Mouse (Mus musculus) spleen, postnatal 36 days (tissue): ENCODE data around the gene Lgals2.
"Not testable (repeated sequence)": the region's sequence is repeated elsewhere in the genome, so short reads cannot be mapped to it uniquely, and the experiment has no call there.

Source experiments
- DNase-seq, 2 experiments: peaks; one replicate each; pipeline ENCODE4 v3.0.0; 2022; ENCODE audit warnings: low spot score in 2 of 2, mixed read lengths in 1 of 2

Lgals2 gene

DNA sequence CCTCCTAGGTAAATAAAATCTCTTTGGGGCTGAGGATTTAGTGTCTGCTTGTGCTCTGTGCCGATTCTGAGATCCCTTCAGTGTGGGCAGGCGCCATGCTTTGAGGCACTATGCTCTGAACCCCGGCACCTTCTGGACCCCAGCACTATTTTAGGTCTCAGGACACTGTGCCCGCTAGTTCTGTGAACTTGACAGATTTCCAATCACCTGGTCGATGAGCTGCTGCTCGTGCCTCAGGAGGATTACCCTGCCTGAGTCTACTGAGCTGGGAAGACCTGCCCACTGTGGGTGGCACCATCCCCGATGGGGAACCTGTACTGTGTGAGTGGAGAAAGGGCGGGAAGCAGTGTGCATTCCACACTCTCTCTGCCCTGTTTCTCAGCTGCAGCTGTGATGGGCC lies 19.7 kb upstream of the Lgals2 start:
- no peak for DNase-seq

DNA sequence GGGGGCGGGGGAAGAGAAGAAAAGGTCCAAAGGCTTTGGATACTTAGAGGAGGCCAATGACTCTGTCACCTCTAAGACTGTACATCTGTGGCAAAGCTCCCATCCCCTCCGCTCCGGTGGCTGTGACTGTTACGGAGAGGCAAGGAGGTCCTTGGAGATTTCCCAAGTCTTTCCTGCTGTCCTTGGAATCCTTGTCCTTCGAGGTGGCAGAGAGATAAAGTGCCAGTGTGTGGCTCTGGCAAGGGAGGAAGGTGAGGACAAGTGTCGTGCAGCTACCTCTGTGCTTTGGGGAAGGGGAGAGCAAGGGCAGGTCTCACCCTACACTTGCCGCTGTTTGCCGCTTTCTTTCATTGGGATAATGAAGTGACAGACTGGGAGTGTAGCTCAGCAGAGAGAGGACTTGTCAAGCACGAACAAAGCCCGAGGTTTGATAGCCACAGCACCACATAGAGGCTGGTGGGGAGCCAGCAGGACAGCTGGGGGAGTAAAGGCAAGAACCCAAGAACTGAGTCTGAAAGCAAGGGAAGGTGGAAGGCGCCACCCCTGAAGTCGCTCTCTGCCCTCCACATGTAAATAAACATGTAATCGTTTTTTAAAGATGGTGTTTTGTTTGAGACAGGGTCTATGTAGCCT lies 18.6 kb upstream of the Lgals2 start:
- DNase-seq = no peak

DNA sequence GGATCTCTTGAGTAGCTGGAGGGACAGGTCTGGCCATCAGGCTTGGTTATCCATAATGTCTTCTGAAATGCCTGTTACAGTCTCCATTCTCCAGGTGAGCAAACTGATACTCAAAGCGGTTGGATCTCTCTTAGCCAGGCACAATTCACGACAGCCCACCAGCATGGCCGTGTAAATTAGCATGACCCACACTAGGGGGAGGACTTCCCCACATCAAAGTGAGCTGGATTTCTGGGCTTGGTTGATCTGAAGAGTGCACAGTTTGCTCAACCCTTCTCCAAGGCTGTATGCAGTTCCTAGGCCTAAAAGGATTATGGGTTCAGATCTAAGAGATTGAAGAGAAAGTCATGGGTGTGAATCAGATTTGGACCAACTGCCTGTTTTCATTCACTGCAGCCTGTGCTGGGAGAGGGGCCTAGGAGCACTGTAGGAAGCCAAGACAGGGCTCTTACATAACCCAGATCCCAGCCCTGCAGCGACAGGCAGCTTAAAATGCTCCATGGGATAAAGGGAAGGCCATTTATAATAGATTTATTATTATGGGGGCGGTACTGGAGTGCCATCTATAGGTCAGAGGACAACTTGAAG lies 16.8 kb upstream of the Lgals2 start:
- DNase-seq = no peak

DNA sequence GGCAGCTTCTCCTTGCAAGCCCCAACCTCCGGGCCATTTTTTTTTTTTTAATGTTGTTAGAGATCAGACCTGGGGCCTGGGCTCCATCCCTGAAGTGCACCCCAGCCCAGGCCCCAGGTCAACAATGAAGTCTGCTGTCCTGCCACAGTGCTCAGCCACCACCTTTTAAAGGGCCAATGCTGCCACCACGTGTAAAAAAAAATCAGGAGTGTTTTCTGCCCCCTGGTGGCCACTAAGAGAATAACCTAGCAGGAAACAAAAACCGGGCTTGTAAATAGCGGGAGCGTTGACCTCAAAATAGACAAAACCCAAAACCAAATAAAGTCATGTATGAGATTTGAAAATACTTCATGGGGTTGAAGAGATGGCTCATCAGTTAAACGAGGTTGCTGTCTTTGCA lies 14.4 kb upstream of the Lgals2 start:
- peak in 1 of 2 experiments; percentile 41 for DNase-seq

DNA sequence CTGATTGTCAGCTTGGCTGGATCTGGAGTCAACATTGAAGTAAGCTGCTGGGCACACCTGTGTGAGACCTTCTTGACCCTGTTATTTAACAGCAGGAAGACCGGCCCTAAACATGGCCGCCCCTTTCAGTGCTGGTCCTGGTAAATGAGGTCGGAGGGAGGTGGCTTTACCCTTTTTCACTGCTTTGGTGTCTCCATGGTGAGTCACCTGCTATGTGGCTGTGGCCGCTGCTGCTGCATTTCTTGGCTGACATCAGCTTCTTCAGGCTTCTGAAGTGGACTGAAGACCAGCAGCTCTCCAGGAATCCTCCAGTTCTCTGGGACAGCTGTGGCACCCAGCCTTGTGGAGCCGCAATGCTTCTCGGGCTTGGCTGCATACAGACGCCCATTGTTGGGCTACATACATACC lies 13.5 kb upstream of the Lgals2 start:
- DNase-seq = no peak

DNA sequence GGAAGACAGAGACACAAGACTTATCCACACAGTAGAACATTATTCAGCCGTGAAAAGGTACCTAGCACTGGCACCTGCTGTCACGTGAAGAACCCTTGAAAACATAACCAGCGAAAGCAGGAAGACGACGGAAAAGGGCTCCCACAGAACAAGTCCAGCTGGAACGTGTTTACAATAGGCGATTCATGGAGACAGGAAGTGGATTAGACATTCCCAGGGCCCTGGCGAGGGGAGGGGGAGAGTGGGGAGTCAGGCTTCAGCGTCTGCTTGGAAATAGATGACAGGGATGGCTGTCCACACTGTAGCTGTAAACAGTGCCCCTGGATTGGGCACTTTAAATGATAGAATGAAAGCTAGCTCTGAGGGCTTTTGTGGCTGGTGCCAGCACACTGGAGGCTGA lies 13.1 kb upstream of the Lgals2 start:
- no peak for DNase-seq

DNA sequence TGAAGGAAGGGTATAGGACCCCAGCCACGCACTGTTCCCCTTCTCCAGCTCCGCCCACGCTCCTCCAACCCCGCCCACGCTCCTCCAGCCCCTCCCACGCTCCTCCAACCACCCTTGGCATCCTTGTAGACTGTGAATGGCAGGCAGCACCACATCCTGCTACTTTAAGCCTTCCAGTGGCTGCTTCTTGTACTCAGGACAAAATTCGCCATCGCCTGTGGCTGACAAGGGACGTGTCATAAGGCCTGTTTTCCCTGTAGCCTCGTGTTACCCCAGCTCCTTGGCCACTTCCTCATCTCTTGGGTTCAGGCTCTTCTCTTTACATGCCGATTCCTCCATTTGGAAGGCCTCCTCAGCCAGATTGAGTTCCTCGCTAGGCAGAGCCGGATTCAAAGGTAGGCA lies 8.5 kb upstream of the Lgals2 start:
- DNase-seq = no peak

DNA sequence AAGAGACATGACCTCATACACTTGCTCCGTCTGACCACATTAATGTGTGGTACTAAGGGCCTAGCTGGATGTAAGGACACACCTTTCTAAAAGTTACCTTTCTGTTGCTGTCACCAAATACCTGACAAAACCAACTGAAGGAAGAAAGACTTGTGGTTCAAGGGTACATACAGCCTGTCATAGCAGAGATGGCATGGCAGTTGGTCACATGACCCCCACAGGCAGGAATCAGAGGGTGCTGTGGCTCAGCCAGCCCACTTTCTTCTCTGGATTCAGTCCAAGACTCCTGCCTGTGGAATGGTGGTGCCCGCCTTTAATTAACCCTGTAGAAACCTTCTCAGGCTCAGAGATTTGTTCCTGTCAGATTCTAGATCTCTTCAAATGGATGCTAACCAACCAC lies 7.8 kb upstream of the Lgals2 start:
- DNase-seq = no peak

DNA sequence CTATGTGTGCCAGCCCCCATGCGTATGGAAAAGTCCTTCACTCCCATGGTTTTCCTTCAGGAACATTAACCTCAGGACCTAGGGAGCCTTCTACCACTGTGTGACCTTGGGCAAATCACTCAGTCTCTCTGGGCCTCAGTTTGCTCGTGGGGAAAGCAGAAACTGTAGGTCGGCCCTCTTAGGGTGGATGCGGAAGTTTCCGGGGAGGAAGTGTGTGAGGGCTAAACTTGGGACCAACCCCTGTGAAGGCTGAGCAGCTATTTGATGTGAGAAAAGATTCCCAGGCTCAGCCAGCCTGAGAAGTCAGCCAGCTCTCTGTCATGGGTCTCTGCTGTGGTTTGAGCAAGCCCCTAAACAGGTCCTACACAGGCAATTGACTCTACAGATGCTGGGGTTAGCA lies 7.0 kb upstream of the Lgals2 start:
- no peak for DNase-seq

DNA sequence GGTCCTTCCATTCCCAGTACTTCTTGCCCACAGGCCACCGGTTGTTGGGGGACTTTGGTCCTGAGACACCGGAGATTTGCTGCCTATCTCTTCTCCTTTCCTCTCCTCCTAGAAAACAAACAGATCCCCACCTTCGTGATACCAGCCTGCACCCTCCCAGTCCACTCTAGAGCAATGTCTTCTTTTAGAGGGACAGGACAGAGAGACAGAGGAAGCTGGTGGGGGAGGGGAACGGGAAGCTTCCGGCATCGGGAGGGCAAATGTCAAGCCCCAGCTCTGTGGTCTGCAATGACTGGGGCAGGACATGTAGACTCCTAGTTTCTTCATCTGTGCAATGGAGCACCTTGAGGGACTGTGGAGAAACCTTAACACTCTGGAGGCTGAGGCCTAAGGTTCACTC lies 4.4 kb upstream of the Lgals2 start:
- no peak for DNase-seq

DNA sequence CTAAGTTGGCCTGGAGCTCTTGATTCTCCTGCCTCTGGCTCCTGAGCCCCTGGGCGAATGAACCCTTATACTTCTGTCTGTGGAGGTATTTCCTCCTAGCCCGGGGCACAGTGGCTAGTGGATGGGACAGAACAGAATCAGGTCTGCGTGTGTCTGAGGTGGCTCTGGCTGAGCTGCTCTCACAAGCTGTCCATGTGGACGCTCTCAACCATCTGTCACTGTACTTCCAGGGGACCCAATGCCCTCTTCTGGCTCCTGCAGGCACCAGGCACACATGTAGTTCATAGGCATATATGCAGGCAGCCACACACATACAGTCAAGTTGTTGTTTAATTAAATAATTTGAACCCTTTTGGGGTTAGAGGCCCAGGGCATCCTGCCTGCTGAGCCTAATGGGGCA lies 4.0 kb upstream of the Lgals2 start:
- no peak for DNase-seq

DNA sequence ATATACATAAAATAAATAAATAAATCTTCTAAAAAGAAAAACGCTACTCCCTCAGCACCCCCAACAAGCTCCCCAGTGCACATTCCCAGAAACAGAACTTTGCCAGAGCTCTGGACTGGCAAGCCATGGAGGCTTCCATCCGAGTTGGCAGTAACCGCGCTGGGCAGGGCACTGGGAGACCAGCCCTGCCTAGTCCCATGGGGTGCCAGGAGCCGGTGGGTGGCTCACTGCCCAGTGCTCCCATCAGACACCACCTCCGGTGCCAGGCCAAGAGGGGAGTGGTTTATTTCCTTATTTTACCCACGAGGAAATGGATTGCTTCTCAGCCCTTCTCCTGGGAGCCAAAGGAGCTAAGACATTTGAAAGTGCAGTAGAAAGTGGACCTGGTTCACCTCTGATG lies 1.7 kb upstream of the Lgals2 start:
- DNase-seq = no peak

DNA sequence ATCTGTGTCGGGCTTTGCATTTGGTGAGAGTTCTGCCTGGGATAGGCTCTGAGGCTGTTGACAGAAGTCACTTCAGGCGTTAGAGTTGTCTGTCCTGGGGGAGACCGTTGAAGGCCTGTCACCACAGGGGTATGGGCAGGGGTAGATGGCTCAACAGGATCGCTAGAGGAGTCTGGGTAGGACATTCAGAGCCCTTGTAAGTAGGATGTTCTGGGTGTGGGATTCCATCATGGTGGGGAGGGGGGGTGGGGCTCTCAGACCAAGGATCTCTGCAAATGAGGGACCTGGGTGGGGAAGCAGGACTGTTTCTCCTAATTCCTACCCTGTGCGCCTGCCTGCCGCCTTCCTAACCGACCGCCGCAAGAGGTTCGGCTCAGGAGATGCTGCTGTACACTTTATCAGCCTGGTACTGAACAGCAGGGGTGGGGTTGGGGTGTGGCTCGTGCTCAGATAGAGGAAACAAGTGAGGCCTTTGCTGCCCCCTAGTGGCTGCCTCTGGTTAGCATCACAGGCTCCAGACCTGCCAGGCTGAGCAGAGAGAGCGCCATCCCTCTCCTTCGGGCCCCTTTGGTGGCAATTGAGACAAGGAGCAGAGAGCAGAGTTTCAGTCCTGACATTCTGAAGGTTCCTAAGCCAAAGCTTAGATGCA lies 3.7 kb downstream of the Lgals2 start:
- peak; percentile 81 to 87 for DNase-seq

DNA sequence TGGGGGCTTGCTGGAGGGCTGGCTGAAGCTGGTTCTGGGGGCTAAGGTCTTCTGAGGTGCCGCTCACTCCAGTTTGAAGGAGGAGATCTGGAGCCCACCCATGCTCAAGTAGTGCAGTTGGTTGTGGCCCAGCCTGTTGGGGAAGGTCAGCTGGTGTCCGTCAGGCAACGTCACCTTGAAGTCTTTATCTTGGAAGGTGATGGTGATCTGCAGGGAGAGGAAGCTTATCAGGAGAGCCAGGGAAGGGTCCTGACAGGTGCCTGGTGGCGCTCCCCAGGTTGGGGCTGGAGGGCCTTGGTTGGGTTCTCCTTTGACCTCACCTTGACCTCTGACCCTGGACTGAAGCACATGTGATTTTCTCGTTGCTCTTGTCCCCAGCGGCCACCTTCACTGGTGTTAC lies 4.4 kb downstream of the Lgals2 start:
- no peak for DNase-seq

DNA sequence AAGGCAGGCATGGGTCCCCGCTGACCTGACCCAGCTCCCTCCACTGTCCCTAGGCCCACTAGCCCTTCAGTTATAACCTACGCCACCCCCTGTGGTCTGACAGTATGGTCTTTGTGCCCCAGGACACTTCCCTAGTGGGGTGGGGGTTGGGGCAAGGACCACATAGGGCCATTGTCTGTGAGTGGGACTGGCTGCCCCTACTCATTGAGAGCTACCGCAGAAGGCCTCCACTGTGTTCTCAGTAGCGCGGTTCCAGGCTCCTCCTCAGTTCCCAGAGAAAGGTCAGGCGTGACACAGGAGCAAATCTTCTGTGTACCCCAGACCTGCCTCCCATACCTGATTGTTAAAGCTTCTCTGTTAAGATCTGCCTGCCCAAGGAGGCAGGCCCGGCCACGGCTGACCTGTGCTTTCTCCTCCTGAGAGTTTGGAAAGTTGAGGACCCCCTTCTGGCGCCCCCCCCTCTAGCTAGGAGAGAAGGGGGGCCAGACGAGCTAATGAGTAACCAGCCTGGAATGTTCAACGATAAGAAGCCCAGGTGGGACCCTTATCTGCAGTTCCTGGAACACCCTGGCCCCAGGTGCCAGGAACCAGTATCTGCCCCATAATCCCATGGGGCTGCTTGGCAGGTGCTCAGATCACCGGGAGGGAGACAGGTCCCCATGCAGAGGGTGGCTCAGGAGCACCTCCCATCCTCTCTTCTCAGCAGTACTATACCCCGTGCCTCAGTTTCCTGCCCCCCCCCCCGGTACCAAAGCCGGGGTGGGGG lies 5.1 kb downstream of the Lgals2 start:
- no peak for DNase-seq

DNA sequence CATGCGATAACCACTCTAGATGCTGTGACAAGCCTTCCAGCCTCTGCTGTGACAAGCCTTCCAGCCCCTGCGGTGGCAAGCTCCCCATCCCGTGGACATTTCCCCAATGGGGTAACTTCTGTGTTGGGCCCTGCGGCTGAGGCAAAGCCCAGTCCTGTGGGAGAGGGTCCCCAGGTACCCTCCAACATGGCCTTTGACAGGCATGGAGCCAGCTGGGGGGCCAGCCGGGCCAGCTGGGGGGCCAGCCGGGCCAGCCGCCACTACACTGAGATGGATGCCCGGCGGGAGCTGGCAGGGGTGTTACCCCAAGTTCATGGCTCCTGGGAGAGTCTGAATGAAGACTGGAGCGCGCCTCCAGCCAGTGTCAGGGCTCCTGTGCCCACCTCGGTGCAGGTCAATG lies 5.8 kb downstream of the Lgals2 start:
- no peak for DNase-seq

DNA sequence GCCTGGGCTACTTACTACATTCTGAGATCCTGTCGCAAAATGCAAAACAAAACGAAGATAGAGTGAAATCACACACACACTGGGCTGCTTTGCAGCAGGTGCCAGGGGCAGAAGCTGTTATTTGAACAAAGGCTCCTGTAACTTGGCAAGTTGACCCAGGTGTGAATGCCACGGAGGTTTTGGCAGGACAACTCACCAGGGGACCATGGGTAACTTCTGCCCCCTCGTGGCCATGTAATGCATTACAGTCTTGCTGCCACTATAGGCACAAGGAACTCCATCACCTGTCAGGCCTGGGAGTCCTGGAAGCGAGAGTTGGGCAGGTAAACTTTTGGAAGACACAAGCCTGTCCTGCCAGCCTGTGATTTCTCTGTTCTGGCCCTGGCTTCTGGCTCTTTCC lies 6.9 kb downstream of the Lgals2 start:
- peak; percentile 63 to 66 for DNase-seq

DNA sequence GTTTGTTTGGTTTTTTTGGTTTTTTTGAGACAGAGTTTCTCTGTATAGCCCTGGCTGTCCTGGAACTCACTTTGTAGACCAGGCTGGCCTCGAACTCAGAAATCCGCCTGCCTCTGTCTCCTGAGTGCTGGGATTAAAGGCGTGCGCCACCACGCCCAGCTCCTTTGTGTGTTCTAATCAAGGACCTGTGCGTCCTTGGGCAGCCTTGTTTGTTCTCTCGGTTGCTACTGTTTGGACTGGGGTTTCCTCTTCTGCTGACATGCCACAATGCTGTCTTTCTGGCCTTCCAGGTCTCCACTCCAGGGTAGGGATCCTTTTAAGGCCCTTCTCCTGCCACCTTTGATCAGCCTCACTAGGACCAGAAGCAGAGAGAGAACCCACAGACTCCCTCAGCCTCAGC lies 8.5 kb downstream of the Lgals2 start:
- not testable (repeated sequence) for DNase-seq

DNA sequence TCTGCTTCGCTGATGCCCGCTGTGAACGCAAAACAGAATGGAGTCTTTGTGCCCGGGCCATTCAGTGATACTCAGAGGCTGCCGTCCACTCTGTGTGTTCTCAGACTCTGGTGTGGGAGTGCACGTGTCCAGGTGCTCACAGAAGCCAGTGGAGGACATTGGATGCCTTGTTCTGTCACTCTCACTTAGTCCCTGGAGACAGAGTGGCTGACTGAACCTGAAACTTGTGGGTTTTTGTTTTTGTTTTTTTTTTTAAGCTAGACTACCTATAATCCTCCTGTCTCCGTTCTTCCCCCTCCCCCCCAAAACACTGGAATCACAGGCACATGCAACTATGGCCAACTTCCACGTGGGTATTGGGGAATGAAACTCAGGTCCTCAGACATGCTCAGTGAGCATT lies 9.0 kb downstream of the Lgals2 start:
- no peak for DNase-seq

DNA sequence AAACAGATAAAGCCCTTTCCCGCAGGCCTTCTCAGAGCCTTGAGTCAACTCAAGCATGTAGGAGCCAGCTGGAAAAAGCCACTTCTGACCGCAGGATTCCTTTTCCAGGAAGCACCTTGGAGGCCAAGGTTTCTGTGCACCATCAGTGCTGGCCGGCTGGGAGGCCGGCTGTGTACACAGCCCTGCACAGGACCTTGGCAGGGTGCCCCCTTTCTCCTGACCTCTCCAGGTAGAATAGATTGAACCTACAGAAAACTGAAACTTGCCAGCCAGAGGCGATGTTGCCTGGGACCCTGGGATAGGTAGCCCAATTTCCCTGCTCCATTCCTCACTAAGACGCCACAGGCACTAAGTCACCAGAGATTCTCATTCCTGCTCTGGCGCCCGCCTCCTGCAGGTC lies 9.5 kb downstream of the Lgals2 start:
- DNase-seq = no peak

DNA sequence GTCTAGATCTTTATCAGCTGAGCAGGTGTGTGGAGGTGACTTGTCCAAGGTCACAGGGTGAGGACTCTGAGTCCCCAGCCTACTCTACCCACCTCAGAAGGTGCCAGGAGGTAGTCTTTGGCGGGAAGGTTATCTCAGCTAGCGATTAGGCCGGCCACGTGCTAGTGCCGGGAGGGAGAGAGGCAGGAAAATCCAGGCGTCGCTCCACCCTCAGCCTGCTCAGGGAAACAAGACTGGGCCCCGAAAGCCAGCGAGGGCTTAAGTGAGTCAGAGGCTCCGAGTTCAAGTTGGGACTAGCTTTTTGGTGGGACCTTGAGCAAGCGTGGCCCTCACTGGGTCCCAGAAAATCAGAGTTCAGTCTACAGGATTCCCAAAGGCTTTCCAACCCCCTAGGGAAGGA lies 10.0 kb downstream of the Lgals2 start:
- DNase-seq = no peak

DNA sequence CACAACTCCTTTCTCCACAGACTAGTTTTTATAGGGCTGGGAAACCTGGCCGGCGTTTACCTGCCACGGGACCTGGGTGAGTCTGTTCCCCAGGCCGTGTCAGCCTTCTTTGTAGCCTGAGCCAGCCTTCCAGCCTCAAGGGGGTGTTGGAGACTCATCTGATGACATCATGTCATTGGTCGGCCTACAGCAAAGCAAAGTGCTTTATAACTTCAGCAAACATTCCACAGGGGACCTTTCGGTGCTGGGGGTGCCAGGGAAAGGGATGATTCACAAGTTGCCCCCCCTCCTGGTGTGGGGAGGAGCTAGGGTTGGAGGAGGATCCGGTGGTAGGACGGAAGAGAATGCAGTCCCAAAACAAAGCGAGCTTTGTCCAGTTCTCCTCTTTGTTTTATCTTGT lies 10.5 kb downstream of the Lgals2 start:
- DNase-seq = no peak
